Mouse (Mus musculus) mature B cell (primary cell): Measurements from ENCODE around the gene Sf3a3.

ENCODE experiments used
- in situ Hi-C: fragments of 300-500 bp; cut with MboI; formaldehyde crosslinking; loops from 2 replicates; pipeline ENCODE4 v1.14.3; 2019

Gene Sf3a3

GRCm38 (mm10) chr4:124781361-124781760 lies 66.8 kb downstream of the Sf3a3 start:
- in situ Hi-C loops, result no loop called here
